Mouse (Mus musculus) G1E (cell line): ENCODE measurements around the gene Ccdc88c.

Experiments used
- CTCF ChIP-seq: IDR thresholded peaks from 2 replicates; pipeline ENCODE4 v1.5.1; 2012; ENCODE audit warnings: low read depth, low read length, inconsistent platforms, mixed read lengths
- GATA1 ChIP-seq: IDR thresholded peaks from 2 replicates; pipeline ENCODE4 v1.6.1; 2012; ENCODE audit warnings: borderline replicate concordance, low read length, inconsistent platforms, mixed read lengths
- GATA2 ChIP-seq: IDR thresholded peaks from 2 replicates; pipeline ENCODE4 v1.6.1; 2012; ENCODE audit warnings: low read depth, low read length, inconsistent platforms, borderline replicate concordance
- POLR2AphosphoS5 ChIP-seq: IDR thresholded peaks from 2 replicates; pipeline ENCODE4 v1.6.1; 2012; ENCODE audit warnings: low read depth, low read length, inconsistent platforms; ENCODE audit not compliant: insufficient replicate concordance
- TAL1 ChIP-seq: conservative IDR thresholded peaks from 2 replicates; pipeline ENCODE4 v1.6.1; 2012; ENCODE audit warnings: low read depth, low read length, inconsistent platforms, mixed read lengths

GRCm38 (mm10) chr12:100928286-100928685 lies 100.6 kb downstream of the Ccdc88c start:
- TF ChIP-seq GATA1 (no peak), CTCF (no peak), GATA2 (no peak), POLR2AphosphoS5 (no peak), TAL1 (no peak)
